Mouse (Mus musculus): Measurements from ENCODE around the gene Fkbp9.
A peak's percentile ranks its signal among the peaks of the same experiment; 100 is the strongest.

Fkbp9 gene

DNA sequence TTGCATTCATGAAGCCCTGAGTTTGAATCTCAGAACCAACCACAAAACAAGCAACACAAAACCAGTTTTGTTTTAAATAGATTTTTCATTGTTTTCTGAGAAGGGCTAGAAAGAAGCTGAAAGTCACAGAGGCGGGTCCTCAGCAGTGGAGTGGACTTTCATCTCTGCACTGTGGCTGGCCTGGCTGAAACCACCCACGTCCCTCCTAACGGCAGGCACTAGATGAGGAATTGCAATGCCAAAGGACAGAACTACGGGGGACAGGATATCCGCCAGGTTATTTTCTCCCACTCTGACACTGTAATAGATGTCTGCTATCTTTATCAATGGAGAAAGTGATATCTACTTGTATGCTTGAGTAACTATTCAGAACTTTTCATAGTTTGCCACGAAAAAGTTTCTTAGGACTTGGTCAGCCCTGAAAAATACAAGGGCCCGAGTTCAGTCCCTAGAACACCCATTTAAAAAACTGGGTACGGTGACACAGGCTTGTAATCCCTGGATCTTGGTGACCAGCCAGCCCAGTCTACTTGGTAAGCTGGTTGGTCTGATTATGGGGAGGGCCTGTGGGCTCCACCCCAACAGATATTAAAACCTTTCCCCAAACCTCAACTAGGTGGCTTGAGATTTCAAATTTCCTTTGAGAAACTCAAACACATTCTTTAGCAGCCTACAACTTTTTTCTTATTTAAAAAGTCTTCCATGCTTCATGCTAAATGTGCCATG is 74.4 kb downstream of the Fkbp9 start:
- no peak for DNase-seq

DNA sequence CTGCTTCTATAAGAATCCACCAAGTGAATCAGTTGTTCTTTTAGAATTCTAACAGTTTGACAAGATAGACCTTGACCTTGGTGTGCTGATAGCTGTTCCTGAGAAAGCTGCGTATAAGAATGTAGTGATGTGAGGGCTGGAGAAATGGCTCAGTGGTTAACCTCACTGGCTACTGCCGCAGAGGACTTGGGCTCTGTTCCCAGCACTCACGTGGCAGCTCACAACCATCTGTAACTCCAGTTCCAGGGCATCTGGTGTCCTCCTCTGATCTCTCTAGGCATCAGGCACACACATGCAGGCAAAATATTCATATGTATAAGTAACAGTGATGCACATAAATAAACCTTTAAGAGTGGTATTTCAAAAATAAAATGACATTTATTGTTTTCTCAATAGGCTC is 76.1 kb downstream of the Fkbp9 start:
- DNase-seq: no peak

DNA sequence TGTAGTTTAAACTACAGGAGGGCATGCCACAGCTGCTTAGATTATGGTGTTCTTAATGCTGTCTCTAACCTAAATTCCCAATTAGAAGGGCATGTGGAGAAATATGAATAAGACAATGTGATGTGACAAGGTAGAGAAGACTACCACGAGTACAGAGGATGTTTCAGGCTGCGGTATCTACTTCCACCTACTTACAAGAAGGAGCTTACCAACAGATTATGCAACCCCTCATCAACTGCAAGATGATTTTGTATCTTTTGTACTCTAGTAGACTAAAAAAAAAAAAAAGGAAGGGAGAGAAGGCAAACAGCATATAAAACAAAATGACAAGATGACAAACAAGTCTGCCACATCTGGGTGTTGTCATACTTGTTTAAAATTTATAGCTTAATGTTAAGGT is 76.5 kb downstream of the Fkbp9 start:
- DNase-seq: no peak

DNA sequence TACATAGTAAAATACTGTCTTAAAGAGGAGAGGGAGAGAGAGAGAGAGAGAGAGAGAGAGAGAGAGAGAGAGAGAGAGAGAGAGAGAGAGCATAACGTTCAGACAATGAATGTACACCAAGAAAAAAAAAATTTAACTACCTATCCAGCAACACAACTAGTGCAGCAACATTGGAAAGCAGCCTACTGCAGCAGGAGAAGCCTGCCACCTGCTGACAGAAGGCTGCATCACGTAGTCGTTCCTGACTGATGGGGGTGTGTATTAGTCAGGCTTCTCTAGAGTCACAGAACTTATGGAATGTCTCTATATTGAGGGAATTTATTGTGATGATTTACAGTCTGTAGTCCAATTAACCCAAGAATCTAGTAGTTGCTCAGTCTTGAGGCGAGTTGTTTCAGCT is 77.1 kb downstream of the Fkbp9 start:
- DNase-seq: peak; percentile 22

DNA sequence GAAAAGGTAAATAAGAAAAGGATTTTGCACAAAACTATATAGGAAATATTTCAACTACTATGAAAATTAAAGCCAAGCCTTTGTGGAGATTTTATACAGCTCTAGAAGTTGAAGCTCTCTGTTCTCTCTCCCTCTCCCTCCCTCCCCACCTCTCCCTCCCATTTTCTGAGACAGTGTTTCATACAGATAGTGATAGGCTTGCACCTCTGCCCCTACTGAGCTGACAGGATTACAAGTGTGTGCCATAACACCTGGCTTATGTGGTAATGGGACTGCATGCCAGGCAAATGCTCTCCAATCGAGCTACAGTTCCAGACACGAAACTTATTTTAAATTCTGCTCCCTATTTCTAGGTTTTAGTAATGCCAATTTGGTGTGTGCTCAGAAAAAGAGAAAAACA is 79.1 kb downstream of the Fkbp9 start:
- DNase-seq: no peak

DNA sequence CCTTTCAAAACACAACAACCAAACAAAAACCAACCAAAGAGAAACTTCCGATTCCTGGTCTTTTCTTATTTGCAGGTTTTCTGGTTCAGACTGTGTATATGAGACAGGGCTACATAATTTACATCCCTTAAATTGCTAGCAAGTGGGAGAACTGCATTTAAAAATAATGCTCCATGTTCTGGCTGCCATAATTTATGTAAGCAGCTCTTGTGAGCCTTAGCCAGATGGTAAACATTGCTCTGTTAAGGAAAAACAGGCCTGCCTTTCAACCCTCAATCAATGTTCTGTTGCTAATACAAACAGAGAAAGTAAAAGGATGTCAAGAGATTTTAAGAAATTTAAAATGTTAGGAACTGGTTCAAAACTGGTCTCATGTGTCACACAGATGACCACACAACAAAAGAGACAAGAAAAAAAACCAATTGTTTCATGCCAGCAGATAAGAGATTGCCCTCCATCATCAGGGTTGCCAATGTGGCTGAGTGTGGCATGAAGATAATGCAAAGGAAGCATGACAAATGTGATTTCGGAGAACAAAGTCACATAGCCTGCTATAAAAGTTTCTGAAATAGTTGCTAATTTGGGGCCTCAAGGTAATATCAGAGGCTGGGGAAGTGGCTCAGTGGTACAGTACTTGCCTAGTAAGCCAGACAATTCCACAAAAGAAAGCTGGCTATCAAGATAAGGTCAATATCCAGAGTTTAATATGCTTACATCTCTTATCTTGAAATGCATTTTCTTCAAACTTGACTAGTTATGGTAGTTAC is 81.4 kb downstream of the Fkbp9 start:
- DNase-seq: no peak

DNA sequence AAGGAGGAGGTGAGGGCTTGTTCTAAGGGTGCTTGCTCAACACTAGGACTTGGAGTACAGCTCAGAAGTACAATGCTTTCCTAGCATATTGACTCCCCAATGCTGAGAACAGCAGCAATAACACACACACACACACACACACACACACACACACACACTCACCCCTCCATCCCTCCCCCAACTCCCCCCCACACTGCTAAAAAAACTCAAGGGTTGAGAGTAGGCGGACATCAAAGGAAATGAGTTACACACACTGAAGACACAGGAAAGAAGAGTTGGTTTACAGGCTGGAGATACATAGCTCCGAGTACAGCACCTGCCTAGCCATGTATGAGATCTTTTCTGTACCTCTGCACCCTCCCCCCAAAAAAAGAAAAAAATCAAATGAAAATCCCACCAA is 84.4 kb downstream of the Fkbp9 start:
- no peak for DNase-seq

DNA sequence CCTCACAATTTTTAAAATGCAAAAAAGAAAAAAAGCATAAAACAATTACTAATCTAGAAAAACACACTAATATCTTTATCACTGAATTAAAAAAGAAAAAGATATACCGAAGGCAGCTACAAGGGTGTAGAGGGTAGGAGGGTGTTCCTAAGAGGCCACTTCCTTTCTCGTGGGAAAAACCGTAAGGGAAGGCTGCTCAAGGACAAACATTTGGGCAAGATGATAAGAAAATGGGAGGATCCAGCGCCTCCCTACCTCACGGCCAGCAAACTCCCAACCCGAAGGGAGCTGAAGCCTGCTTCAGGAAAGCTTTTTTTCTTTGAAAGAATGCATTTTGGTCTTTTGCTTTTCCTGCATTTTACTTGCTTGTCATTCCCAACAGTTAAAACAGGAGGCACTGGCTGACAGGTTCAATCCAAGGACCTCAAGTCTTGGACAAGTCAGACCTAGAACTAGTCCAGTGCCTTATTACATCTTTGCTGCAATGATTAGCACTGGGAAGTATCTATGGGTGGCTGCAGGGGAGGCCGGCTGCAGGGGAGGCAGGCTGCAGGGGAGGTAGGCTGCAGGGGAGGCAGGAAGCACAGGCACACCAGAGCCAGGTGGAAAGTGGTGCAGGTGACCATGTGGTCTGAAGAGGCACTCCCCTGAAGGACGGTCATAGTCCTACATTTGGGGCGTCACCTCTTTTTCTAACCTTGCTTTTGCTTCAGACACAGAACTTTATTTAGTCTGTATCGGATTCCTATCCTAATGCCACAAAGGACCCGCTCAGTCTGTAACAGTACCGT is 85.9 kb downstream of the Fkbp9 start:
- no peak for DNase-seq

DNA sequence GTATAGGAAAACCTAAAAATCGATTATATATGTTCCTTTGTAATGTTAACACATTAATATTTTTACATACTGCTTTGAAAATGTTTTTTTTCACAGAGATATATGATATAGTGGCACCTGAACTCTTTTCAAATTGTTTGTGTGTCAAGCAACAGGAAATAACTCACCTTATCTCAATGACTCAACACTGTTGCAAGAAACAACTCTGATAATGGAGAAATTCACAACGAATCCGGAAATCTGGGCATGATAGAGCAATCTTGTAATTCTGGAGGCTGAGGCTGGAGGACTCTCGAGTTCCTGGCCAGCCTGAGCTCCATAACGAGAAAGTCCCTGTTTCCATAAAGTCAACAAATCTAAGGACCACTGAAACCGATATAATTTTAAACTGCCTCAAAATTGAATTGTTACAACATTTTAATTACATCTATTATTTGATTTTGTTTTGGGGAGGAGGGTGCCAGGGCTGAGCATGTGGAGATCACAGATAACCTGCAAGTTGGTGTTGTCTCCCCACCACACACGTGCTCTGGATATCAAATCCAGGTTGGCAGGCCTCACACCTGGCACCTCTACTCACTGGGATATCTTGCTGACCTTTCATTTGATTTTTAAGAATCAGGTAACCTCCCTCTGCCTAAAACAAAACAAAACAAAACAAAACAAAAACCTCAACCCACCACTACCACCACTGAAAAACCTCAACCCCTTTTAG is 87.6 kb downstream of the Fkbp9 start:
- no peak for DNase-seq

DNA sequence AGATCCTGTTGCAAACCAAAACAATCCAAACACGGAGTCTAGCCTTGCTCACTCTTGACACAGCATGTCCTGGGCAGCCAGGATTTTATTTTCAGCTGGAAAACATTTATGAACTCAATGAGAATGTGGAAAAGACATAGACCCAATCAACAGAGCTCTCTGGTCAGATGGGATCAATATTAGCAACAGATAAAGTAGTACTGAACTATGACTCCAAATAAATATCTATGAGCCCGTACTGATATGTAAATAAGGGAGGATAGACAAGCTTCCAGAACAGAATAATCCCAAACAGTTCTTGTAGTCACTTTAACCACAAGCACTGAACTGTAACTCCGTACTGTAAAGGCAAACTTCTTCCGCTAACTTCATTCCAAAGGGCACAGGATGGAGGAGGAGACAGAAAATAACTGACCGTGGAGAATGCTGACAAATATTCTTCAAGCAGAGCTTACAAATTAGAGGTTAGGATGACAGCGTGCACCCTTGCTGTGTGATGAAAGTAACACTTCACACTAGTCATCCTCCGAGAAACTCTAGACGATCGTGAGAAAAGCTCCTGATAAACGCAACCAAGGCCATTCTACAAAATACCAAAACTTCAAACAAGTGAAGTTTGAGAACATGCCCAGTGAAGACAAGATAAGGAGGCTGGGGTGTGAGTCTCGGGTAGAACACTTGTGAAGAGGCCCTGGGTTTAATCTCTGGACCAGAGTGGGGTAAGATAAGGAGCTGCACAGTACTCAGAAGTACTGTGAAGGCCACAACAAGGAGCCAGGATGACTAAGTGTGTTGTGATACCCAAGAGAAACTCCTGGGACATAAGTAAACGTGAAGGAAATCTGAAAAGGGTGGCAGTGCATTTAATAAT is 88.6 kb downstream of the Fkbp9 start:
- DNase-seq: no peak

DNA sequence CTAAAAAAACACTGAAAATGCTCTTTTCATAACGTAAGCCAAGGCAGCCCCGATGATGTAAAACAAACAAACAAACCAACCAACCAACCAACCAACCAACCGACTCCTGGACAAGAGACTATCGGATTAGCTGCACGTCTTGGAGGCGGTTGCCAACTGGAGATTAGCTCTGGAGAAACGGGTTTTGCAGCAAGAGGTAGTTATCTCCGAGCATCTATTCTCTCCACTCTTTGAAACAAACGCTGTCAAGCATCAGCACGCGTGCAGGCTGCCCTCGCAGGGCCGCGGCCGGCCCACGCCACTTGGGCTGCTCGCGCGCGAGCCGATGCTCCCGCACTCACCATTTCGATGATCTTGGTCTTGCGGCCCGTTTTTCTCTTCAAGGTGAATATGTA is 91.5 kb downstream of the Fkbp9 start:
- DNase-seq: no peak

DNA sequence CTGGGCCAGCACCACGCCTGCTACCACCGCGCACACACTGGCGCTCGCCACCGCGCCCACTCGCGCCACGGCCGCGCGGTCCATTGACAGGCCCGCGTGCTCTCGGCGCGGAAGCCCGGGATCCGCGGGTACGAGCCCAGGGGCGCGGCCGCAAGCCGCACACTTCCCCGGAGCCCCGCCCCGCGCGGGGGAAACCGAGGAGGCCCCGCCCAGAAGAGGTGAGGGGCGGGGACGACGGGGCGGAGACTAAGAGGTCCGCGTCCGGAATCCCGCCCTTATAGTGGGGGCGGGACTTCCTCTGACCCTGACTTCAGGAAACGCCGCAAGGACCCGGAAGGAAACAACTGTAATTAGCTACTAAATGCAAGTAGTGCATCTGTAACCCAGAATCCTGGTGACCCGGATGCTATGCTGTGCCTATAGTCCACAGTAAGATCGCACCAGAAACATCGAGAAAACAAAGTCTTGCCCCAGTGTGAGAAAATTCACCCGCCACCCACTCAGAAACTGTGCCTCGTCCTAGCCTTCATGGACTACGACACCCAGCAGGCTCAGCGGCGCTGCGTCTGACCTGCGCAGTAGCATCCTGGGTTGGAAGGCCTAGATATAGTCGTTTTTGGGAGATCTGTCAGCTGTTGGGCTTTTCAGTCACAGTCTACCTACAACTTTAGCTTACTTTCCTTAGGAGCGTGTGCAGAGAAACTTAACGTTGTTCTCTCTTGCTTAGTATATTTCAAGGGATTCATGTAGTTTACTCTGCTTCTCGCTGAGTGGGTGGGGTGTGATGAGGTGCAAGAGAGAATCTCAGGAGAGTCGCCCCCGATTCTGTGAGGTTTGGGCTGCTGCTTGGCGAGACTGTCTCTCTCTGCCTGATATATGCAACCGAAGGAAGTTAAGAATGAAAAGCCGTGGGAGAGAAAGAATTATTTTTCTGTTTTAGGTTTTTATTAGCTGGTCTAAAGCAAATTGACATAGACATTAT is 92.2 kb downstream of the Fkbp9 start, which contains the start of the genes Nt5c3 and Vmn1r4:
Gene Nt5c3 (minus strand): TSS at position 207 of the 982 bp plus-strand sequence.
Gene Vmn1r4 (plus strand): TSS at position 290 of the 982 bp plus-strand sequence.
- DNase-seq: peak; percentile 96
